Mouse (Mus musculus) liver, adult 2 months (tissue): Measurements from ENCODE around the gene Relb. TPM values are rescaled to one million over a fixed set of nuclear protein-coding genes. Genes with fewer than 3 reads are reported as not detected.
"Not testable (repeated sequence)": the region's sequence is repeated elsewhere in the genome, so short reads cannot be mapped to it uniquely, and the experiment has no call there.

Experiments
- DNase-seq: peaks from one replicate; pipeline ENCODE4 v3.0.0-alpha.2; 2011; ENCODE audit warnings: low read depth, low spot score; ENCODE audit errors: extremely low read depth
- H3K27ac ChIP-seq: fragments of 200-500 bp; replicated peaks from 2 replicates; pipeline ENCODE4 v1.5.1; 2012; ENCODE audit warnings: low read depth, mild to moderate bottlenecking, control low read depth, inconsistent platforms, low read length; ENCODE audit not compliant: insufficient read depth
- H3K27me3 ChIP-seq: fragments of 200-500 bp; 2 replicates; pipeline ENCODE4 v1.6.1; 2012; ENCODE audit warnings: mild to moderate bottlenecking, moderate library complexity, low read length, inconsistent platforms; ENCODE audit not compliant: control insufficient read depth, insufficient read depth
- H3K36me3 ChIP-seq: fragments of 200-500 bp; 2 replicates; pipeline ENCODE4 v1.6.1; 2012; ENCODE audit warnings: low read length, inconsistent platforms; ENCODE audit not compliant: control insufficient read depth, insufficient read depth
- H3K4me1 ChIP-seq: fragments of 200-500 bp; 2 replicates; pipeline ENCODE4 v1.6.1; 2011; ENCODE audit warnings: low read length; ENCODE audit not compliant: control insufficient read depth, insufficient read depth
- H3K4me3 ChIP-seq: fragments of 200-500 bp; 2 replicates; pipeline ENCODE4 v1.5.1; 2011; ENCODE audit warnings: low read depth, mild to moderate bottlenecking, control low read depth, low read length, moderate library complexity; ENCODE audit not compliant: insufficient read depth
- H3K79me2 ChIP-seq: fragments of 200-500 bp; 2 replicates; pipeline ENCODE4 v1.6.1; 2012; ENCODE audit warnings: inconsistent platforms, mild to moderate bottlenecking, low read length, moderate library complexity; ENCODE audit not compliant: control insufficient read depth, insufficient read depth
- H3K9ac ChIP-seq: fragments of 200-500 bp; 2 replicates; pipeline ENCODE4 v1.6.1; 2012; ENCODE audit warnings: low read depth, mild to moderate bottlenecking, control low read depth, inconsistent platforms, low read length
- CTCF ChIP-seq: fragments of 200-500 bp; IDR thresholded peaks from 2 replicates; pipeline ENCODE4 v1.5.1; 2011; ENCODE audit warnings: low read depth, low read length, control low read depth
- POLR2A ChIP-seq: fragments of 200-500 bp; IDR thresholded peaks from 2 replicates; pipeline ENCODE4 v1.6.1; 2011; ENCODE audit warnings: low read length, control low read depth; ENCODE audit not compliant: insufficient read depth; ENCODE audit errors: extremely low read depth
- WGBS: fragments of 180-500 bp; shearing (Covaris S2); methylation state at CpG from one replicate; pipeline ENCODE4 v1.1.7; 2018; 5-methylcytosine and 5-hydroxymethylcytosine counted together
- polyA plus RNA-seq: library from polyadenylated mRNA; depleted of rRNA; stranded (reverse); fragments of >200 nt; gene quantifications from 2 replicates; pipeline ENCODE4 v1.2.3, GENCODE M21; 2012
- total RNA-seq: library from RNA; depleted of rRNA; stranded (reverse); fragments of >200 nt; gene quantifications from 2 replicates; pipeline ENCODE4 v1.2.3, GENCODE M21; 2014

Relb gene
- total and polyA plus RNA-seq, 2 experiments, result 1.3 to 3.3 TPM

GRCm38 (mm10) chr7:19615036-19615577, 14.1 kb downstream of the Relb start:
- WGBS, result 73% methylated on average over 12 of the region's 12 CpGs
- no peaks in the 10 kb centered on the region for H3K79me2 ChIP-seq
- no peak overlapping the region for H3K9ac ChIP-seq
- TF ChIP-seq CTCF (no peak), POLR2A (no peak)
- H3K36me3 ChIP-seq, result no peaks in the 10 kb centered on the region
- H3K27me3 ChIP-seq, result no peaks in the 10 kb centered on the region
- no peak overlapping the region for H3K4me3 ChIP-seq
- no peak overlapping the region for H3K27ac ChIP-seq
- no peaks in the 10 kb centered on the region for H3K4me1 ChIP-seq
- DNase-seq, result no peak

- Histone ChIP-seq H3K79me2 (no peaks in the 10 kb centered on the region), H3K9ac (no peak overlapping the region), H3K36me3 (no peaks in the 10 kb centered on the region), H3K4me1 (no peaks in the 10 kb centered on the region), H3K4me3 (no peak overlapping the region), H3K27ac (no peak overlapping the region), H3K27me3 (no peaks in the 10 kb centered on the region)
- TF ChIP-seq POLR2A (no peak), CTCF (peak; percentile 25; the same call in 1 of the 2 replicates)
- no peak for DNase-seq
- WGBS, result 82% methylated on average over 5 of the region's 5 CpGs
These were observed 18.3 kb downstream of the Relb start for GRCm38 (mm10) chr7:19610969-19611368.

- H3K36me3 ChIP-seq, result no peaks in the 10 kb centered on the region
- TF ChIP-seq POLR2A (no peak), CTCF (no peak)
- H3K4me1 ChIP-seq, result no peaks in the 10 kb centered on the region
- no peak overlapping the region for H3K9ac ChIP-seq
- no peak for DNase-seq
- WGBS, result 94% methylated on average over 12 of the region's 12 CpGs
- no peaks in the 10 kb centered on the region for H3K79me2 ChIP-seq
- H3K27ac ChIP-seq, result no peak overlapping the region
- H3K4me3 ChIP-seq, result no peak overlapping the region
- H3K27me3 ChIP-seq, result no peaks in the 10 kb centered on the region
These were observed 19.5 kb downstream of the Relb start for GRCm38 (mm10) chr7:19609641-19610332.

GRCm38 (mm10) chr7:19607291-19607690, 21.9 kb downstream of the Relb start:
- no peak for DNase-seq
- Histone ChIP-seq H3K9ac (no peak overlapping the region), H3K27ac (no peak overlapping the region), H3K4me3 (no peak overlapping the region), H3K79me2 (peaks cover 6% of the 10 kb centered on the region; the same call in 1 of the 2 replicates), H3K27me3 (no peaks in the 10 kb centered on the region), H3K4me1 (peaks cover 5% of the 10 kb centered on the region; the same call in 1 of the 2 replicates), H3K36me3 (no peaks in the 10 kb centered on the region)
- 80% methylated on average over 5 of the region's 5 CpGs for WGBS
- TF ChIP-seq CTCF, result no peak
- TF ChIP-seq POLR2A, result no peak

- H3K79me2 ChIP-seq, result peaks cover 14% of the 10 kb centered on the region; the same call in 1 of the 2 replicates
- H3K9ac ChIP-seq, H3K27me3 ChIP-seq, H3K4me1 ChIP-seq, DNase-seq, H3K36me3 ChIP-seq, H3K4me3 ChIP-seq, H3K27ac ChIP-seq: not testable (repeated sequence)
- 60% methylated on average over 10 of the region's 10 CpGs for WGBS
These were observed 24.5 kb downstream of the Relb start for GRCm38 (mm10) chr7:19604606-19605214.
